Mouse (Mus musculus) limb, embryonic 10.5 days (tissue): ENCODE results near the gene Olfr139. TPM values are rescaled to one million over a fixed set of nuclear protein-coding genes. Genes with fewer than 3 reads are reported as not detected.

Experiments
- DNase-seq: peaks from one replicate; pipeline ENCODE4 v3.0.0-alpha.2; 2017; ENCODE audit warnings: low spot score
- H3K27ac ChIP-seq: fragments of 300-500 bp; sonication (generic); 2 replicates; pipeline ENCODE4 v1.5.1; 2016; ENCODE audit warnings: mild to moderate bottlenecking
- H3K27me3 ChIP-seq: fragments of 300-500 bp; sonication (generic); 2 replicates; pipeline ENCODE4 v1.6.1; 2016; ENCODE audit warnings: low read depth, mild to moderate bottlenecking; ENCODE audit not compliant: poor library complexity, severe bottlenecking
- H3K36me3 ChIP-seq: fragments of 300-500 bp; sonication (generic); 2 replicates; pipeline ENCODE4 v1.6.1; 2016; ENCODE audit warnings: mild to moderate bottlenecking, moderate library complexity
- H3K4me1 ChIP-seq: fragments of 300-500 bp; sonication (generic); 2 replicates; pipeline ENCODE4 v1.6.1; 2016
- H3K4me3 ChIP-seq: fragments of 300-500 bp; sonication (generic); 2 replicates; pipeline ENCODE4 v1.5.1; 2016; ENCODE audit warnings: mild to moderate bottlenecking, moderate library complexity
- H3K9me3 ChIP-seq: fragments of 300-500 bp; sonication (generic); replicated peaks from 2 replicates; pipeline ENCODE4 v1.6.1; 2016; ENCODE audit warnings: mild to moderate bottlenecking
- WGBS: fragments of 180-500 bp; shearing (Covaris S2); methylation state at CpG from one replicate; pipeline ENCODE4 v1.1.7; 2016; 5-methylcytosine and 5-hydroxymethylcytosine counted together
- polyA plus RNA-seq: library from polyadenylated mRNA; unstranded; fragments of >200 nt; fragmentation: Nextera tagmentation; extraction: Ambion mirVana; gene quantifications from 2 replicates; pipeline ENCODE4 v1.2.1, GENCODE M21; 2016

Olfr139 gene
- polyA plus RNA-seq: not detected in 2 replicates

GRCm38 (mm10) chr11:74056451-74056850 is at the start of gene Olfr139, which contains the start of gene Olfr399:
TSS of gene Olfr139 (minus strand) at chr11:74056551.
TSS of gene Olfr399 (minus strand) at chr11:74056615.
- Histone ChIP-seq H3K4me3 (no peak within 1 kb of the TSS), H3K27ac (no peak within 1 kb of the TSS), H3K9me3 (peaks cover 3% of the 10 kb centered on the region; the same call in 1 of the 2 replicates), H3K4me1 (no peaks in the 10 kb centered on the region), H3K36me3 (no peaks in the 10 kb centered on the region), H3K27me3 (no peaks in the 10 kb centered on the region)
- 85% methylated on average over 2 of the region's 2 CpGs for WGBS
- DNase-seq: no peak

GRCm38 (mm10) chr11:74105066-74105465 is 48.7 kb upstream of the Olfr139 start:
- H3K9me3 ChIP-seq: no peaks in the 10 kb centered on the region; the same call in 1 of the 2 replicates
- H3K4me3 ChIP-seq: no peak overlapping the region
- no peak for DNase-seq
- no peaks in the 10 kb centered on the region for H3K36me3 ChIP-seq
- no peaks in the 10 kb centered on the region for H3K4me1 ChIP-seq
- H3K27ac ChIP-seq: no peak overlapping the region
- WGBS: 32% methylated on average over 5 of the region's 5 CpGs
- H3K27me3 ChIP-seq: no peaks in the 10 kb centered on the region

- no peaks in the 10 kb centered on the region for H3K36me3 ChIP-seq
- H3K9me3 ChIP-seq: no peaks in the 10 kb centered on the region
- H3K4me3 ChIP-seq: no peak overlapping the region
- H3K4me1 ChIP-seq: no peaks in the 10 kb centered on the region
- no peaks in the 10 kb centered on the region for H3K27me3 ChIP-seq
- no peak for DNase-seq
- no peak overlapping the region for H3K27ac ChIP-seq
- 65% methylated on average over 2 of the region's 2 CpGs for WGBS
Observed at GRCm38 (mm10) chr11:74101507-74101906, 45.2 kb upstream of the Olfr139 start.

GRCm38 (mm10) chr11:74100724-74101123 is 44.4 kb upstream of the Olfr139 start:
- Histone ChIP-seq H3K4me3 (no peak overlapping the region), H3K9me3 (no peaks in the 10 kb centered on the region), H3K4me1 (no peaks in the 10 kb centered on the region), H3K27ac (no peak overlapping the region), H3K27me3 (no peaks in the 10 kb centered on the region), H3K36me3 (no peaks in the 10 kb centered on the region)
- WGBS: 86% methylated on average over 2 of the region's 2 CpGs
- no peak for DNase-seq

DNA sequence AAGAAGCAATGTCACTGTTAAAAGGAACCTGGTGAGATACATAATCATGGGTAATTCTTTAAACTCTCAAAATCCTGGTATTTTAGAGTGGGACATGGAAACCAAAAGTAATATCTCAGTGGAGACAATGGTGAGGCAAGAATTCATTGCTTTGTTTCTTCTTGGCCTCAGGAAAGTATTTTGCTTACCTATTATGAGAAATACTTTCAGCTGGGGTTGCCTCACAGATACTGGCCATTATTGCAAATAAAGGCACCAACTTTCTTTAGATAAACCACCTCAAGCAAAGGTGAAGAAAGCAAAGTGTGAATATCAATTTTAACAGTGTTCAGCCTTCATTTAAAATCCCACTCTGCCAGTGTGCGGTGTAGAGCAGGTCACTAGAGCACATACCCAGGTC is 13.3 kb upstream of the Olfr139 start, which contains the start of gene Zfp616:
Gene Zfp616 (plus strand): TSS at position 301 of the 400 bp plus-strand sequence.
- 100% methylated on average over 1 of the region's 1 CpGs for WGBS
- H3K27me3 ChIP-seq: no peaks in the 10 kb centered on the region
- no peak for DNase-seq
- 0 out of 2 replicates have a peak, but pooled peaks cover under 1% of the 10 kb centered on the region for H3K9me3 ChIP-seq
- no peak within 1 kb of the TSS for H3K27ac ChIP-seq
- H3K4me1 ChIP-seq: no peaks in the 10 kb centered on the region
- H3K36me3 ChIP-seq: no peaks in the 10 kb centered on the region
- H3K4me3 ChIP-seq: no peak within 1 kb of the TSS

- H3K4me1 ChIP-seq: no peaks in the 10 kb centered on the region
- WGBS: 76% methylated on average over 3 of the region's 3 CpGs
- DNase-seq: no peak
- H3K4me3 ChIP-seq: no peak overlapping the region
- H3K27ac ChIP-seq: no peak overlapping the region
- peaks cover 2% of the 10 kb centered on the region; the same call in 1 of the 2 replicates for H3K9me3 ChIP-seq
- H3K27me3 ChIP-seq: no peaks in the 10 kb centered on the region
- no peaks in the 10 kb centered on the region for H3K36me3 ChIP-seq
Observed at GRCm38 (mm10) chr11:74051347-74051746, 5.0 kb downstream of the Olfr139 start.

Other genes with a start within 250 kb of the Olfr139 start
- not detected in 2 replicates for gene Olfr392, start 239.5 kb downstream of the Olfr139 start, polyA plus RNA-seq
- not detected in 2 replicates for gene Olfr393, start 205.1 kb downstream of the Olfr139 start, polyA plus RNA-seq
- not detected in 2 replicates for gene Olfr394, start 165.8 kb downstream of the Olfr139 start, polyA plus RNA-seq
- gene Olfr395, start 147.3 kb downstream of the Olfr139 start, polyA plus RNA-seq: not detected in 2 replicates
- gene Olfr23, start 119.9 kb downstream of the Olfr139 start, polyA plus RNA-seq: not detected in 2 replicates
- not detected in 2 replicates for gene Olfr397, start 95.7 kb downstream of the Olfr139 start, polyA plus RNA-seq
- not detected in 2 replicates for gene Olfr398, start 66.1 kb downstream of the Olfr139 start, polyA plus RNA-seq
- not detected in 2 replicates for gene Olfr399, start 64 bp upstream of the Olfr139 start, polyA plus RNA-seq
- not detected in 2 replicates for gene Zfp616, start 13.4 kb upstream of the Olfr139 start, polyA plus RNA-seq
- gene Olfr401, start 57.2 kb upstream of the Olfr139 start, polyA plus RNA-seq: not detected in 2 replicates
- not detected in 2 replicates for gene Olfr402, start 97.0 kb upstream of the Olfr139 start, polyA plus RNA-seq
- gene Olfr403, start 129.7 kb upstream of the Olfr139 start, polyA plus RNA-seq: not detected in 2 replicates
- not detected in 2 replicates for gene Olfr43, start 154.8 kb upstream of the Olfr139 start, polyA plus RNA-seq
- gene Olfr406, start 203.3 kb upstream of the Olfr139 start, polyA plus RNA-seq: not detected in 2 replicates
- not detected in 2 replicates for gene Olfr59, start 227.2 kb upstream of the Olfr139 start, polyA plus RNA-seq